25 mouse cellular contexts compared by ENCODE assay signal in the genomic region with DNA sequence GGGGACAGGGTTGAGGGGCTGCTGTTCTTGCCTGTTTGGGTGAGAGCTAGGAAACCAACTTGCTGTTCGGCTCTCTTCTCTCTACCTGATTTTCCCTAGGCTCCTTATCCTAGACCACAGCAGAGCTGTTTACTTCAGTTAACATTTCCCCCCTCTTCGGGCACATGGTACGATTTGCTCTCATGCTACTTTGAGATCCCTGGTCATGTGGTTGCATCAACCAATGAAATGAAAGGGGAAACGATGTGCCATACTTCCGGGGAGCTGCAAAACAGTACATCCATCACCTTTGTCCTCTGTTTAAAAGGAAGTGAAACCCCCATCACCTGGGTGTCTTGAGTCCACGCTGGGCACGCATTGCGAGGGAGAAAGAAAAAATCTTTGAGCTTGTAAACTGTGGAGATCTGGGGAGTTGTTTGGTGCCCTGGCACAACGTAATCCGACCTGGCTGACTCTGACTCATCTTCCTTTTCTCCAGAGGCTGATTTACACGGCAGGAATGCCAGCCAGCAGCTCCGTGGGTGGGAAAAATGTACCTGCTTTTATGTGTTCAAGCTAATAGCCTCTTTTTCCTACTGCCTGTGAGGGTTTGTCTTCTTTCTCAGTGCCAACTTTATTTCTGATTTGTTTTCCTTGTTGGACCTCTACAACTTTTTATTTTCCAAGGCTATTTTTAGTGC.
DNase-seq lines count a peak whose midpoint lies in the region; ATAC-seq and TF ChIP-seq lines count a peak whose summit lies in the region.
"Had no signal": no experiment of that assay in that cellular context is flagged by ENCODE, and none has a peak within 500 bp of the region (broad histone marks: within the 10 kb centered on the region; RNA-seq: fewer than 3 reads in every experiment).

No protein-coding gene starts in this region.

- no peaks in the 10 kb centered on the region for H3K27me3 ChIP-seq in C2C12 (ENCODE audit: control insufficient read depth, insufficient read depth, insufficient read length)
- H3K27me3 ChIP-seq: heart, embryonic 15.5 days; liver, embryonic 13.5 days; megakaryocyte, embryonic 14.5 days; midbrain, embryonic 13.5 days had no signal

- H3K36me3 ChIP-seq in C2C12 (ENCODE audit: control insufficient read depth, insufficient read depth): no peaks in the 10 kb centered on the region
- H3K36me3 ChIP-seq: embryonic facial prominence, embryonic 10.5 days; heart, embryonic 15.5 days; liver, embryonic 13.5 days; midbrain, embryonic 13.5 days had no signal

- TF ChIP-seq CTCF in C2C12 (IDR thresholded peaks at IDR 0.05; ENCODE audit: control insufficient read depth, insufficient read depth, insufficient read length): no peak

- no peak overlapping the region for H3K4me3 ChIP-seq in C2C12 (ENCODE audit: insufficient read depth, poor library complexity, severe bottlenecking)
- H3K4me3 ChIP-seq: embryonic facial prominence, embryonic 10.5 days; heart, embryonic 15.5 days; left cerebral cortex, adult 2 months; liver, embryonic 13.5 days; megakaryocyte, embryonic 14.5 days; midbrain, embryonic 13.5 days had no signal

- DNase-seq in adrenal gland, postnatal 14 days: peak; percentile 9
- DNase-seq in adrenal gland, postnatal 10 days: no peak
- peak; percentile 58 for DNase-seq in 3134 (ENCODE audit: extremely low read depth, insufficient read length, low spot score)
- DNase-seq in brain, adult 2 months (ENCODE audit: low read depth, low spot score): peak; percentile 59
- no peak for DNase-seq in layer of hippocampus, postnatal 14 days (ENCODE audit: low spot score in 2 of 2)
- DNase-seq: cerebellum, adult 11 months; cerebellum, postnatal 10 days; gastrocnemius, postnatal 25 days; heart, postnatal 36 days; kidney, adult 18-20 months; kidney, postnatal 4 days; liver, embryonic 13.5 days; lung, embryonic 14.5 days; right cerebral cortex, postnatal 14 days; thymus, postnatal 25 days had no signal

- no peaks in the 10 kb centered on the region for H3K79me2 ChIP-seq in C2C12 (ENCODE audit: control insufficient read depth, insufficient read depth)

- H3K79me3 ChIP-seq in C2C12 (ENCODE audit: low read depth): no peaks in the 10 kb centered on the region

- H3ac ChIP-seq in C2C12 (ENCODE audit: control insufficient read depth, insufficient read length, low read depth): no peak overlapping the region

- no peak for ATAC-seq in activated CD4-positive, CD25-positive, alpha-beta regulatory T cell, adult 4 months
- ATAC-seq: CD4-positive, CD25-positive, alpha-beta regulatory T cell, adult 4 months; forebrain, embryonic 16.5 days; inflammation-experienced regulatory T-cells, adult 6 months; midbrain, embryonic 13.5 days had no signal

TF ChIP-seq in C2C12, 6 proteins besides CTCF, POLR2A, EP300 and RAD21:
- TF ChIP-seq MYOD1 (IDR thresholded peaks at IDR 0.05; ENCODE audit: control insufficient read depth, insufficient read length, low read depth) (no peak), MYOG (IDR thresholded peaks at IDR 0.05; ENCODE audit: control insufficient read depth, extremely low read depth, insufficient read length) (no peak), FOSL1 (IDR thresholded peaks at IDR 0.05; ENCODE audit: insufficient read depth, low read length, poor library complexity, severe bottlenecking) (peak; percentile 85), CEBPB (IDR thresholded peaks at IDR 0.05; ENCODE audit: low read depth) (no peak), MAX (IDR thresholded peaks at IDR 0.05) (peak; percentile 57), USF1 (IDR thresholded peaks at IDR 0.05; ENCODE audit: low read depth) (peak; percentile 92)
TF ChIP-seq in C2C12: peak in this region for 3.

Comparison
In these comparisons a context has a peak if more than half of its experiments do, and no peak if none do; other contexts are left out.
1. DNase-seq: peak in adrenal gland, postnatal 14 days (single experiment), 3134 (single experiment) and brain, adult 2 months (single experiment); none in adrenal gland, postnatal 10 days (single experiment) and layer of hippocampus, postnatal 14 days (0 of 2).